ENCODE assay signal across 19 mouse cellular contexts in genomic region chr15:78029938-78030337, GRCm38 (mm10). TPM values are rescaled to one million over a fixed set of nuclear protein-coding genes. Genes with fewer than 3 reads are reported as not detected.
DNase-seq lines count a peak whose midpoint lies in the region; ATAC-seq and TF ChIP-seq lines count a peak whose summit lies in the region.
"Had no signal": no experiment of that assay in that cellular context is flagged by ENCODE, and none has a peak within 500 bp of the region (broad histone marks: within the 10 kb centered on the region; RNA-seq: fewer than 3 reads in every experiment).

No protein-coding gene starts in this region.

- intact Hi-C loops in left cerebral cortex, adult 2 months (cut with DNase I), result no loop called here
- intact Hi-C loops in heart, postnatal 10 days (cut with DNase I), result no loop called here

- H3K4me3 ChIP-seq in forebrain, postnatal 0 days (ENCODE audit: low read depth, low read length), result no peak overlapping the region
- no peak overlapping the region for H3K4me3 ChIP-seq in forebrain, embryonic 15.5 days
- H3K4me3 ChIP-seq in left cerebral cortex, adult 2 months, result no peak overlapping the region
- H3K4me3 ChIP-seq: embryonic facial prominence, embryonic 10.5 days; embryonic facial prominence, embryonic 12.5 days had no signal

- no peak for TF ChIP-seq CTCF in forebrain, postnatal 0 days (IDR thresholded peaks at IDR 0.05; ENCODE audit: low read depth)
- no peak for TF ChIP-seq CTCF in left cerebral cortex, adult 2 months (IDR thresholded peaks at IDR 0.05)

- H3K4me2 ChIP-seq in forebrain, postnatal 0 days (ENCODE audit: low read depth), result no peak overlapping the region
- H3K4me2 ChIP-seq in forebrain, embryonic 15.5 days (replicated peaks), result no peak overlapping the region
- H3K4me2 ChIP-seq: embryonic facial prominence, embryonic 12.5 days had no signal

- ATAC-seq in forebrain, postnatal 0 days, result peak; percentile 72
- ATAC-seq in forebrain, embryonic 15.5 days (replicated peaks), result no peak
- ATAC-seq: forebrain, embryonic 16.5 days had no signal

- WGBS in forebrain, postnatal 0 days, result 50% methylated on average over 8 of the region's 8 CpGs
- 61% methylated on average over 8 of the region's 8 CpGs for WGBS in forebrain, embryonic 15.5 days

- no peak overlapping the region for H3K27ac ChIP-seq in forebrain, postnatal 0 days (ENCODE audit: low read depth, low read length)
- H3K27ac ChIP-seq in forebrain, embryonic 15.5 days (replicated peaks), result no peak overlapping the region
- H3K27ac ChIP-seq in left cerebral cortex, adult 2 months, result peak overlapping the region; percentile 19; the same call in 1 of the 2 replicates
- H3K27ac ChIP-seq: embryonic facial prominence, embryonic 10.5 days; embryonic facial prominence, embryonic 12.5 days had no signal

- no peaks in the 10 kb centered on the region for H3K9me3 ChIP-seq in forebrain, postnatal 0 days (ENCODE audit: low read length)
- H3K9me3 ChIP-seq in forebrain, embryonic 15.5 days, result no peaks in the 10 kb centered on the region
- H3K9me3 ChIP-seq: embryonic facial prominence, embryonic 10.5 days; embryonic facial prominence, embryonic 12.5 days had no signal

- H3K4me1 ChIP-seq in forebrain, postnatal 0 days (ENCODE audit: insufficient read depth), result no peaks in the 10 kb centered on the region
- H3K4me1 ChIP-seq in forebrain, embryonic 15.5 days, result no peaks in the 10 kb centered on the region; the same call in 1 of the 2 replicates
- H3K4me1 ChIP-seq: embryonic facial prominence, embryonic 10.5 days; embryonic facial prominence, embryonic 12.5 days had no signal

- H3K9ac ChIP-seq in forebrain, postnatal 0 days, result no peak overlapping the region
- no peak overlapping the region for H3K9ac ChIP-seq in forebrain, embryonic 15.5 days (replicated peaks)
- H3K9ac ChIP-seq: embryonic facial prominence, embryonic 12.5 days had no signal

- no peaks in the 10 kb centered on the region for H3K36me3 ChIP-seq in forebrain, postnatal 0 days (ENCODE audit: insufficient read depth)
- no peaks in the 10 kb centered on the region for H3K36me3 ChIP-seq in forebrain, embryonic 15.5 days
- H3K36me3 ChIP-seq: embryonic facial prominence, embryonic 10.5 days; embryonic facial prominence, embryonic 12.5 days had no signal

- no peaks in the 10 kb centered on the region for H3K27me3 ChIP-seq in forebrain, postnatal 0 days (ENCODE audit: insufficient read depth, low read length)
- no peaks in the 10 kb centered on the region for H3K27me3 ChIP-seq in forebrain, embryonic 15.5 days
- H3K27me3 ChIP-seq: embryonic facial prominence, embryonic 12.5 days had no signal

- DNase-seq in forebrain, postnatal 0 days, result peak; percentile 60
- no peak for DNase-seq in left cerebral cortex, adult 2 months (ENCODE audit: extremely low spot score in 1 of 2, low spot score in 2 of 2)
- DNase-seq in left cerebral cortex, adult 11 months (ENCODE audit: low spot score), result no peak
- DNase-seq in right cerebral cortex, postnatal 10 days (ENCODE audit: low spot score in 2 of 2), result peak; percentile 44 to 61
- no peak for DNase-seq in right cerebral cortex, postnatal 14 days
- peak; percentile 39 for DNase-seq in brain, adult 2 months (ENCODE audit: low read depth, low spot score)
- no peak for DNase-seq in heart, postnatal 10 days
- DNase-seq: adrenal gland, adult 2 months; adrenal gland, postnatal 10 days; adrenal gland, postnatal 25 days; cerebellum, adult 11-12 months; cerebellum, adult 2 months; cerebellum, adult 9-10 months; cerebellum, postnatal 10 days; cerebellum, postnatal 25 days had no signal

RNA-seq across cellular contexts. Expression of gene Eif3d, which starts 59.3 kb away (rescaled TPM):
- 165 and 167 TPM in 2 replicates for total RNA-seq in forebrain, postnatal 0 days (2014; rRNA removed)
- 130 and 165 TPM in 2 replicates for polyA plus RNA-seq in forebrain, postnatal 0 days (2015; fragmentation: Nextera tagmentation; extraction: Ambion mirVana)
- polyA plus RNA-seq in forebrain, embryonic 15.5 days (2015; fragmentation: Nextera tagmentation; extraction: Ambion mirVana), result 186 and 199 TPM in 2 replicates
- total RNA-seq in left cerebral cortex, adult 2 months (2021), result 100 to 1,000 TPM; 101 to 102 TPM
- 10 to 100 TPM; 91.8 to 94.0 TPM for total RNA-seq in heart, postnatal 10 days (2021)

Comparison
In these comparisons a context has a peak if more than half of its experiments do, and no peak if none do; other contexts are left out.
1. DNase-seq: peak in forebrain, postnatal 0 days (single experiment), right cerebral cortex, postnatal 10 days (2 of 2) and brain, adult 2 months (single experiment); none in left cerebral cortex, adult 2 months (0 of 2), left cerebral cortex, adult 11 months (single experiment), right cerebral cortex, postnatal 14 days (single experiment) and heart, postnatal 10 days (0 of 2).